Mouse (Mus musculus) thymus, adult 2 months (tissue): ENCODE data around the gene Slc24a3.

Source experiments
- CTCF ChIP-seq: fragments of 200-500 bp; IDR thresholded peaks from 2 replicates; pipeline ENCODE4 v1.5.1; 2012; ENCODE audit warnings: mild to moderate bottlenecking, control low read depth, low read length, moderate library complexity, borderline replicate concordance; ENCODE audit not compliant: control insufficient read depth, poor library complexity, insufficient read depth; ENCODE audit errors: extremely low read depth
- POLR2A ChIP-seq: fragments of 200-500 bp; IDR thresholded peaks from 2 replicates; pipeline ENCODE4 v1.6.1; 2012; ENCODE audit warnings: mild to moderate bottlenecking, low read length, control low read depth, moderate library complexity; ENCODE audit not compliant: control insufficient read depth, poor library complexity, insufficient read depth; ENCODE audit errors: extremely low read depth

DNA sequence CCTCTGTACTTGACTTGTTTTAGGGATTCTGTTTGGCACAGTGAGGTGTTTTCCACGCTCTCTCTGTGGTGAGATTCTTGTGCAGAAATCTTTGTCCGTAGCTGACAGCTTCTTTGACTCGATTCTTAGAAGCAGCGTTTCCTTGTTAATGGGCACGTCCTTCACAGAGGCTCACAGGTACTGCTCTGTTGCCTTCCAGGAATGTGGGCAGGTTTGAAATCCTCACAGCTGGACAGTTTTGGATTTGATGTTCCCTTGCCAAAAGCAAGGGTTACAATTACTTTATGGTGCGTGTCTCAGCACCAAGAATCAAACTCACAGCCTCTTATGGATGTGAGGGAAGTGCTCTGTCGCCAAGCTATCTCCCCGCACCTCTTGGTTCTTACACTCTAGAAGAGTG, 14.9 kb downstream of the Slc24a3 start:
- TF ChIP-seq CTCF = no peak
- TF ChIP-seq POLR2A = no peak
